Mouse (Mus musculus): Measurements from ENCODE around the gene Nxph3.

DNA sequence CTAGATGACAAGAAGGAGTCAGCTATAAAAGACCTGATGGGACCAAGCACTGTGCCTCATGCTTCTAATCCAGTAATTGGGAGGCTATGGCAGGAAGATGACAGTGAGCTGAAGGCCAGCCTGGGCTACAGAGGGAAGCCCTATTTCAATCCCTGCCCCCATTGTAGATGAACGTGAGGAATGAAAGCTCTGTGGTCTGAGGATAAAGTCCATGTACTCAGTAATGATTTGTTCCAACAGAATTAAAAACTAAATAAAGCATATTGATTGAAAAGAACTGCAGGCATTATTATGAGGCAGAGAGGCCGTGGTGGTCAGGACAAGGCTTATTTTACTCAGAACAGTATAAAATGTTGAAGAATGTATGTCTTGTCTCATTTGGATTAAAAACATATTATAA, 53.5 kb downstream of the Nxph3 start:
- TF ChIP-seq CTCF (IDR thresholded peaks at IDR 0.05; ENCODE audit: low read depth) (no peak), EP300 (IDR thresholded peaks at IDR 0.05; ENCODE audit: low read depth) (no peak)

All from liver, embryonic 14.5 days (tissue).